Mouse (Mus musculus): ENCODE data around the gene Stx11. TPM values are rescaled to one million over a fixed set of nuclear protein-coding genes. Genes with fewer than 3 reads are reported as not detected.

The Stx11 gene
- polyA plus RNA-seq, 1 experiment, result 0.16 TPM

DNA sequence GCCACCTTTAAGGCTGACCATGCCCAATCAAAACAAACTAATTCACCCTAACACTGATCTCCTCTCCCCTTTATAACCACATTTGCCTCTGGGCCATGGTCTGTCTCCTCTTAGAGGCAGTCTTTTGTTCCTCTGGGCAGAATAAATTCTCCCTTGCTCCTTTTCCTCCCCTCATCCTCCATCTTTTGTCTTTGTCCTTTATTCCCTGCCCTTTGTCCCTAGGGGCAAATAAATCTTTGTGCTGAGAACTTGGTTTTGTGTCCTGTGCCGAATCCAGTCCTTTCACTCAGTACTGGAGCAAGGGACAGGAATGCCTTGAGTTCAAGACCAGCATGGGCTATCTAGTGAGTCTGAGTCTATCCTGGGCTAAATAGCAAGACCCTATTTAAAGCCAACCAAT lies 46.5 kb downstream of the Stx11 start:
- DNase-seq (ENCODE audit: extremely low spot score in 1 of 2, low spot score in 1 of 2), result no peak

DNA sequence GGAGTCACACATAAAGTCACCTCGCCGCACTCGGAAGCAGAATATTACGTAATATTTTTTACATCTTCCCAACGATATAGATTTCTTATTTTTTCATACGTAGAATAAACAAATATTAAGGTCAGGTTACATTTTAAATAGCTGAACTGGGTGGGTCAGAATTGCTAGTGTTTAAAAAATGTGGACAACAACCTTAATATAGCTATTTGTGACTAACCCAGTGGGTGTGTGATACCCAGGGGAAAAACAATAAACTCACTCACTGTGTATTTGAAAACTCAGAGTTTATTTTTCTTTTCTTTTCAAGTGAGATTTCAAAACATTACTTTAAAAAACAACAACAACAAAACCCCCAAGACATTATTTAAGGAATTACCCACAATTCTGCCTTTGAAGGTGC lies 47.7 kb downstream of the Stx11 start:
- DNase-seq (ENCODE audit: extremely low spot score in 1 of 2, low spot score in 1 of 2), result no peak

DNA sequence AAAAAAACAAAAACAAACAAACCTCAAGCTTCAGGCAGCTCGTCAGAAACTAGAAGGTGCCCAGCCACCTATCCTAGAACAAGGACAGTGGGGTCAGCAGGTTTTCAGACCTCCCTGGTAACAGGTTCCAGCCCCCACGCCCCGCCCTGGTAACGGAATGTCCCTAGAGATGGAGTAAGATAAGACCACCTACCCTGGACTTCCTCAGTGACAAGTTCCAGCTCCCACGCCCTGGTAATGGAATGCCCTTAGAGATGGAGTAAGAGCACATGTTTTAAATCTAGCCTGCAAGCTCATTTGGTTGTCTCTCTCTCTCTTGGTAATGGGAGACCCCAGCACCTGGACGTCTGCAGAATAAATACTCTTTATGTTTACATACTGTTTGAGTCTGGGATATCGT lies 48.3 kb downstream of the Stx11 start:
- no peak for DNase-seq (ENCODE audit: extremely low spot score in 1 of 2, low spot score in 1 of 2)

DNA sequence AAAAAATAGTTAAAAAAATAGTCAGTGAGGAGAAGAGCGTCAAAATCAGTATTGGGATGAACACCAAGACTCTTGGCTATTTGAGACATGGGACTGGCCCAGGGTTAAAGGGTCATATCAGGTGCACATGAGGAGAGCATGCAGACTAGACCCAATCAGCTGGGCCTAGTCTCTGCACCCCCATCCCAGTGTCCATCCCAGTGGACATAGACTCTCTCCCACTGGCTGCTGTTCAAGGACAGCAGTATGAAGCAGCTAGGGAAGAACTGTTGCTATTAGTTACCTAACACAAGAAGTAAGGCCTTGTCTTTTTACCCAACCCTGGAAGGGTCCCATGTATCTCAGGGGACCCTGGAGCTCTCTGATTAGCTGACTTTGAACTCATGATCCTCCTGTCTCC lies 49.9 kb downstream of the Stx11 start:
- DNase-seq (ENCODE audit: extremely low spot score in 1 of 2, low spot score in 1 of 2), result no peak

DNA sequence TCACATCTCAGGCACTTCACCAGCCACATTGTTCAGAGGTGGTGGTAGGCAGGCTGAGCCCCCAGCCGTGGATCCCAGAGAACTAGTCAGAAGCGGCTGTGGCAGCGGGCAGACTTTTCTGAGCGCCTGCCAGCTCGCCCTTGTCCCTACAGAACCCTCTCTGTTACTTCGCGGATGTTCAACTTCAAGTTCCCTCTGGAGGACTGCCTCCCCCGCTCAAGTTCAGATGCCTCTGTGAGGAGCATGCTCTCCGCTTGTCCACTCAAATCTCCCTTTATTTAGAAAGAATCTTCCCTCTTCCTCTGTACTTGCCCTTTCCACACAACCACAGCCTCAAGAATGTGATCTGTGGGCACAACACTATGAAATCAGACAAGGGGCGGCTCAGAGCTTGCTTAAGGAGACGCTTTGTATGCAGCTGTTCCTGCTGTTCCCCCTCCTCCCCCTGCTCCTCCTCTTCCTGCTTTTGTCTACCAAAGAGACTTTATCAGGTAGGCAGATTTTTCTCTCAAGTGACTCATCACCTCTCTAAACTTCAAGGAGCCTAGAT lies 52.0 kb downstream of the Stx11 start:
- peak in 1 of 2 experiments; percentile 33 for DNase-seq (ENCODE audit: extremely low spot score in 1 of 2, low spot score in 1 of 2)

DNA sequence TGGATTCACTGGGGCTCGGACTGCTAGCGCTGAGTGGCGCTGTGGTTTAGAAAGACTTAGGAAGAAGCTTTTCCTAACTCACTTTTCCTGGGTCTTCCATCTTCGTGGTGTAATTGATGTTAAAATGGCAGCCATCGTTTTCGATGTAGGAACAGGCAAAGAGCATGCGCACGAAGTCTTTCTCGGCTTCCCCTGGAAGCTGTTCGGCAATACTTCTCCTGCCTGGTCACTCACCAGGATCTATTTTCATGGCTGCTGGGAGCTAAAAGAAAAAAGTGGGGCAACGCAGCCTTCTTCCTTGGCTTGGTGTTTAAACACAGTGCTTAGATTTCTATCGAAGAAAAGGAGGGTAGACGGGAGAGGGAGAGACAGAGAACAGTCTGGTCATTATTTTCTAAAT lies 52.6 kb downstream of the Stx11 start:
- DNase-seq (ENCODE audit: extremely low spot score in 1 of 2, low spot score in 1 of 2), result peak in 1 of 2 experiments; percentile 14

DNA sequence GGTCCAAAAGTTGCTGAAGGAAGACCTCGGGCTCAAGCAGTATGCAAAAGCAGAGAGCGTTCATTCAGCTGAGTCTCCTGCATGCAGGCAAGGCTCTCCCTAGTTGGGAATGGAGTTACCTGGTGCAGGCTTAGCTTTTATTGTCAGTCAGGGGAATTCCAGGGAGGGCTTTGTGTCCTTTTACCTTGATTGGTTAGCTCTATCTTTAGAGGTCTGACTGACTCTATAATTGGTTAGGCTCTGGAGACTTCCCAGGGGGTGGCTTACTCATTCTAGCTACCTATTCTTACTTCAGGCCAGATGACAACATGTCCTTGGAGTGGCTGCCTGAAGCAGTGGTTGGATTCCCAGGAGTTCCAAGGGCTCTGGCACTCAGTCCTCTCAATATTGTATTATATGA lies 54.2 kb downstream of the Stx11 start:
- no peak for DNase-seq (ENCODE audit: extremely low spot score in 1 of 2, low spot score in 1 of 2)

DNA sequence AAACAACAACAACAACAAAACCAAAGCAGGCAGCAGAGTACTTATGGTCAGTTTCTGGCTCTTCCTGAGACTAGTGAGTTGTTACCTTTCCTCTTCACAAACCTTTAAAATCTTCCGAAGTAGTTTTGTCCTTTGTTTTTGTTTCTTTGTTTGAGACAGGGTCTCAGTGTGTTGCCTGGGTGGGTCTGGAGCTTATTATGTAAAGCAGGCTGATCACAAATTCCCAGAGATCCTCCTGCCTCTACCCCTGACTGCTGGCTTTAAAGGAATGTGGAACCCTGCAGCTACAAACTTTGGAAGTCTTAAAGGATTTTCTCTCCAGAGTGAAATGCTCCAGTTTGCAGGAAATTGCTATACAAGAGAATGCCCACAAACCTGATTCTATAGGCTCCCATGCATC lies 54.9 kb downstream of the Stx11 start:
- DNase-seq (ENCODE audit: extremely low spot score in 1 of 2, low spot score in 1 of 2), result no peak

DNA sequence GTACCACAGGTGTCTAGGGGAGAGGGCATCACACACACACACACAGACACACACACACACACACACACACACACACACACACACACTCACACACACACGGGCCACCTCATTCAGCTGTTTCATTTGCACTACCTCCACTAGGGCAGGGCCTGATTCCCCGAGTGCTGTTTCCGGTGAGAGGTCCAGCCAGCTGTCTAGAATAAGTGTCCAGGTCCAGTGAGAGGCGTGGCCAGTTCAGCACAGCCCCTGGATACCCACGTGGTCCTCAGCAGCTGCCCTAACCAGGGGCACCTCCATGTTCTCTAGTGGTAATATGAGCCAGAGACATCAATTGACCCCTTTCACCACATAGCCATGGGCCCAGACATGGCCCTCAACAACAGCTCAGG lies 60.0 kb downstream of the Stx11 start:
- DNase-seq (ENCODE audit: extremely low spot score in 1 of 2, low spot score in 1 of 2), result no peak

DNA sequence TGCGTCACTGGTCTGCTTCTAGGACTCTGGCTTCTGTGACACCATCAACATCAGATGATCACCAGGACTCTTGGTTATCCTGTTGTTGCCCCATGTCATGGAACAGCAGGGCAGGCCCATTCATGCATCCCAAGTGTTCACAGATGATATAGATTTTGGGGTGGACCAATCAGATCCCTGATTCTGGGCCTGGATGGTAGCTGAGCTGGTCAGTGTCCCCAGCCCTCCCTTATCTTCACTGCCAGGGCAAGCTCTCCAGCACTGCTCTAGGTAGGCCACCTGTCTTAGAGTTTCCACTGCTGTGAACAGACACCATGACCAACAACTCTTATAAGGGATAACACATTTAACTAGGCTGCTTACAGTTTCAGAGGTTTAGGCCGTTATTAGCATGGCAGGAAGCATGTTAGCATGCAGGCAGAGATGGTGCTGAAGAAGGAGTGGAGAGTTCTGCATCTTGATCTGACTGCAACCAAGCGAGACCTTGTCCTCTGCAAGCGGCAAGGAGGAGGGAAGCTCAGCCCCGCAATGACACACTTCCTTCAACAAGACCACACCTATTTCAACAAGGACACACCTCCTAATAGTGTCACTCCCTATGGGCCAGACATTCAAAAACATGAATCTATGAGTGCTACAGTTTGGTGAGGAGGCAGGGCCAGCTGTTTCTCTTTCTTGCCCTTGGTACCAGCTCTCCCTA lies 60.5 kb downstream of the Stx11 start:
- DNase-seq (ENCODE audit: extremely low spot score in 1 of 2, low spot score in 1 of 2), result no peak

DNA sequence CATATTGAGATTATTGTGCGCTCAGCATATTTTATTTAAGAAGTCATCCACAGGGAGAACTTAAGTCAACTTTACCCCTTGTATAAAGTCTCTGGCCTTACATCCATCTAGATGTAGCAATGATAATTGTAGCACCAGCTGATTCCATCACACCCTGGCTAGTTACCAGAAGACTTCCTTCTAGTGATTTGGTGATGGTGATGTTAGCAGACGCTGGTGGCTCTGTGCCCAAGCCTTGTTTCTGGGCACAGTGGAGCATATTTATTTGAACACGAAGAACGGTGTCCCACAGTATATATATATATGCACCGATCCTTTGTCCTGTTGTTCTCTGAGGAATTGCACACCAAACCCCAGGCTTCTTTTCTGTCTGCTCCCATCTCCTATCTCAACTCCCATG lies 64.2 kb downstream of the Stx11 start:
- no peak for DNase-seq (ENCODE audit: extremely low spot score in 1 of 2, low spot score in 1 of 2)

DNA sequence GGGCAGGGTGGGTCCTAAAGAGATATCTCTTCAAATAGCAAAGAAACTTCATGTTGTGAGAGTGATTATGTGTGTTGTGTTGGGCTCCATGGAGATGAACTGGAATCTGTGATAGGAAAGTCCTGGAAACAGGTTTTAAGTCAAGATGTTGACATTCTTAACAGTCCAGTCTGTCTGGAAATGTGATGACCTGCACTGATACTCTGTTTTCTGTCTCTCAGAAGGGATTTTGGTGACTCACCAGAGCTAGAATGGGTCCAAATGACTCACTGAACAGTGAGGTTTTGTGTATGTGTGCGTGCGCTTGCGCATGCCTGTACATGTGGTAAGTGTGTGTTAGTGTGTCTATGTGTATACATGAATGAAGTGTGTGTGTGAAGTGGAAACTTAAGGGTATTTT lies 70.8 kb downstream of the Stx11 start:
- no peak for DNase-seq (ENCODE audit: extremely low spot score in 1 of 2, low spot score in 1 of 2)

DNA sequence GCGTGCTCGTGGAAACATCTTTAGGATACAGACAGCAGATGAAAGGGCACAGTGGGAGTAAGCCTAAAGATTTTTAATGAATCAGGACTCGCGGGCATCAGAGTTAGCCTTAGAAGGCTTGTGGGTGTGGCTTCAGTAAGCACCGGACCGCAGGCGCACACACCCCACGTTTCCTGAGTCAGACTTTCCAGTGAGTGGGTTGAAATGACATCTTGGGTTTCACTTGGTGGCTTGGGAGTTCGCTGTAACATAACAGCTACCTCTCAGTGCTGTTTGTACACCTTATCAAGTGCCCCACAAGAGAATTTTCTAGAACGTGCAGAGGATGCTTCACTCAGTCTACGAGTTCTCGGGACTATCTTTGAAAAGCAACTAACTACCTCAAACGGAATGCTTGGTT lies 75.7 kb downstream of the Stx11 start:
- peak in 1 of 2 experiments; percentile 15 for DNase-seq (ENCODE audit: extremely low spot score in 1 of 2, low spot score in 1 of 2)

Other genes starting within 250 kb of the Stx11 start
- 28.0 and 29.9 TPM in 2 replicates for gene Utrn, start 94.9 kb downstream of the Stx11 start, polyA plus RNA-seq (2012; rRNA removed)
- 20.8 and 23.9 TPM in 2 replicates for gene Sf3b5, start 41.0 kb upstream of the Stx11 start, polyA plus RNA-seq (2012; rRNA removed)
- gene Plagl1, start 96.2 kb upstream of the Stx11 start, polyA plus RNA-seq (2012; rRNA removed), result 21.4 and 25.9 TPM in 2 replicates
- not detected in 2 replicates for gene Zc2hc1b, start 213.7 kb upstream of the Stx11 start, polyA plus RNA-seq (2012; rRNA removed)
- gene Ltv1, start 228.9 kb upstream of the Stx11 start, polyA plus RNA-seq (2012; rRNA removed), result 21.5 and 23.1 TPM in 2 replicates